Mouse (Mus musculus): ENCODE results near the gene Slc25a1.

GRCm38 (mm10) chr16:17929211-17929610 is 1.2 kb upstream of the Slc25a1 start:
- TF ChIP-seq CTCF (conservative IDR thresholded peaks at IDR 0.05; ENCODE audit: low read length), result no peak
- TF ChIP-seq POU5F1 (IDR thresholded peaks at IDR 0.05; ENCODE audit: borderline replicate concordance, low read length), result no peak
- no peak for TF ChIP-seq NANOG (IDR thresholded peaks at IDR 0.05; ENCODE audit: borderline replicate concordance, low read length)

Measured in E14TG2a.4 (cell line).